In the genomic region with DNA sequence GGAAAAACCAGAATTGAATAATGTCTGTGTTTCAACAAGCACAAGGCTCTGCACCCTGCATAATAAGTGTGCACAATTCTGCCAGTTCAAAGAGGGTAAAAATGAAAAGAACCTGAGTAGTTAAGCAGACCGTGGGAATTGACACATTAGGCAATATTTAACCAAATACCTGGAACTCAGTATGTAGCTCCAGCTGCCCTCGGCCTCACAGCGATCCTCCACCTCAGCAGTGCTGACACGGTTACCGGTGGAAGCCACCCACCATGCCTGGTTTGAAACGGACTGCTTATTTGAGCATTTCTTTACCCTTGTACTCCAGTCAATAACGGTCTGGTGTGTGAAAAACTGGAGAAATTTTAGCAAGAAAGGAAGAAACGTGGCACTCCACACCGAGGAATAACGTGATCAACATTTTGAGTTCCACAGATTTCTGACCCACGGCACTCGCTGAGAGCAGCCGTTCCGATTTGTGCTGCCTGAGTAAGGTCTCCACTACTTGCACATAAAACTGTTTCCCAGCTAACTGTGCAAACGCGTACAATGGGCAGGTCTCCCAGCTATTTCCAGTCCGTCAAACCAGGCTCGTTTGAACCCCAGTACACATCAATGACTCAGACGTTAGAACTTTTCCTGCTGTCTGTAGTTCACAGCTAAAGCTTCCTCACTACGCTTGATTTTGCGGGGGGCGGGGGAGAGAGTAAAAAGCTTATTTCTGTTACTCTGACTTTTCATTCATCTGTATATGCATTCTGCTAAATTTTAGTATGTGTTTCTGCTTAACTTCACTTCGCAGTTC, we compare ENCODE assay signal across 8 mouse cellular contexts. TPM values are rescaled to one million over a fixed set of nuclear protein-coding genes. Genes with fewer than 3 reads are reported as not detected.
A peak's percentile ranks its signal among the peaks of the same experiment; 100 is the strongest.
DNase-seq lines count a peak whose midpoint lies in the region; ATAC-seq and TF ChIP-seq lines count a peak whose summit lies in the region.

No protein-coding gene starts in this region.

- peak overlapping the region; percentile 92 for H3K9ac ChIP-seq in heart, adult 2 months (ENCODE audit: low read depth, low read length)
- H3K9ac ChIP-seq in hindbrain, embryonic 16.5 days (ENCODE audit: low read depth, low read length): peak overlapping the region; percentile 74
- peak overlapping the region; percentile 75 for H3K9ac ChIP-seq in liver, embryonic 13.5 days

- H3K27ac ChIP-seq in heart, adult 2 months: peak overlapping the region; percentile 84; the same call in 1 of the 2 replicates
- H3K27ac ChIP-seq in cortical plate, adult 2 months (ENCODE audit: insufficient read depth, low read length): no peak overlapping the region
- no peak overlapping the region for H3K27ac ChIP-seq in hindbrain, embryonic 16.5 days (ENCODE audit: low read depth, low read length)
- H3K27ac ChIP-seq in liver, embryonic 13.5 days: peak overlapping the region; percentile 72

- WGBS in heart, adult 2 months: 10% methylated on average over 23 of the region's 23 CpGs
- 9% methylated on average over 23 of the region's 23 CpGs for WGBS in hindbrain, embryonic 16.5 days
- WGBS in liver, embryonic 13.5 days (ENCODE audit: insufficient replicate concordance): 10% methylated on average over 23 of the region's 23 CpGs

- H3K79me2 ChIP-seq in heart, adult 2 months (replicated peaks; ENCODE audit: control insufficient read depth, insufficient read depth, low read length): 0 out of 2 replicates have a peak, but pooled peaks cover 1% of the 10 kb centered on the region

- intact Hi-C loops in heart, adult 2 months (cut with DNase I): loop anchor here (5.0 kb wide), 1 partner anchor 70 kb away; a partner anchor contains a TSS
- intact Hi-C loops in heart, postnatal 25 days (cut with DNase I): no loop called here

- H3K27me3 ChIP-seq in heart, adult 2 months (ENCODE audit: control insufficient read depth, insufficient read depth, low read length): no peaks in the 10 kb centered on the region
- H3K27me3 ChIP-seq in hindbrain, embryonic 16.5 days (replicated peaks; ENCODE audit: control insufficient read depth, insufficient read depth, low read length): no peaks in the 10 kb centered on the region
- no peaks in the 10 kb centered on the region for H3K27me3 ChIP-seq in liver, embryonic 13.5 days
- H3K27me3 ChIP-seq in splenic B cell, adult 2 months (ENCODE audit: control insufficient read depth, insufficient read depth, low read length, poor library complexity, severe bottlenecking): no peaks in the 10 kb centered on the region

- TF ChIP-seq POLR2A in heart, adult 2 months (IDR thresholded peaks at IDR 0.05; ENCODE audit: insufficient read depth, low read depth, low read length): no peak
- no peak for TF ChIP-seq POLR2A in cortical plate, adult 2 months (IDR thresholded peaks at IDR 0.05; ENCODE audit: extremely low read depth, insufficient read depth, low read length)

- no peaks in the 10 kb centered on the region for H3K9me3 ChIP-seq in hindbrain, embryonic 16.5 days (ENCODE audit: control insufficient read depth, low read length)
- H3K9me3 ChIP-seq in liver, embryonic 13.5 days (replicated peaks): no peaks in the 10 kb centered on the region

- H3K4me1 ChIP-seq in heart, adult 2 months (ENCODE audit: control insufficient read depth, insufficient read depth, low read length): peaks cover 2% of the 10 kb centered on the region
- no peaks in the 10 kb centered on the region for H3K4me1 ChIP-seq in cortical plate, adult 2 months (ENCODE audit: control insufficient read depth, insufficient read depth, low read length)
- peaks cover 8% of the 10 kb centered on the region for H3K4me1 ChIP-seq in hindbrain, embryonic 16.5 days (ENCODE audit: control insufficient read depth, insufficient read depth, low read depth, low read length)
- H3K4me1 ChIP-seq in liver, embryonic 13.5 days (replicated peaks): peaks cover 33% of the 10 kb centered on the region

- DNase-seq in heart, adult 2 months: peak in 1 of 2 experiments; percentile 9
- DNase-seq in heart, postnatal 25 days (ENCODE audit: low spot score): no peak
- DNase-seq in CD4-positive, CD25-positive, alpha-beta regulatory T cell, adult 2 months (ENCODE audit: low read depth, low spot score): peak; percentile 49
- DNase-seq in liver, embryonic 13.5 days: no peak
- DNase-seq in splenic B cell, adult 2 months (ENCODE audit: low read depth, low spot score): peak; percentile 15
- DNase-seq in layer of hippocampus, adult 11-12 months (ENCODE audit: low spot score): no peak

- peak overlapping the region; percentile 64 for H3K4me3 ChIP-seq in heart, adult 2 months
- H3K4me3 ChIP-seq in cortical plate, adult 2 months (ENCODE audit: insufficient read depth, low read length): peak overlapping the region; percentile 82
- peak overlapping the region; percentile 70 for H3K4me3 ChIP-seq in hindbrain, embryonic 16.5 days (ENCODE audit: low read length)
- peak overlapping the region; percentile 71 for H3K4me3 ChIP-seq in liver, embryonic 13.5 days (replicated peaks)

- TF ChIP-seq EP300 in heart, adult 2 months (IDR thresholded peaks at IDR 0.05; ENCODE audit: insufficient read depth, low read depth, low read length): no peak

- no peak for ATAC-seq in hindbrain, embryonic 16.5 days
- no peak for ATAC-seq in liver, embryonic 13.5 days (ENCODE audit: low read depth)

- H3K36me3 ChIP-seq in heart, adult 2 months (ENCODE audit: control insufficient read depth, insufficient read depth, low read length): no peaks in the 10 kb centered on the region
- no peaks in the 10 kb centered on the region for H3K36me3 ChIP-seq in hindbrain, embryonic 16.5 days (ENCODE audit: control insufficient read depth, insufficient read depth, low read length)
- peaks cover 26% of the 10 kb centered on the region for H3K36me3 ChIP-seq in liver, embryonic 13.5 days
- H3K36me3 ChIP-seq in splenic B cell, adult 2 months (ENCODE audit: control insufficient read depth, insufficient read depth, low read length, poor library complexity, severe bottlenecking): no peaks in the 10 kb centered on the region

- no peak for TF ChIP-seq CTCF in heart, adult 2 months (IDR thresholded peaks at IDR 0.05)
- no peak for TF ChIP-seq CTCF in cortical plate, adult 2 months (IDR thresholded peaks at IDR 0.05; ENCODE audit: extremely low read depth, insufficient read depth, low read length)

- peak overlapping the region; percentile 73 for H3K4me2 ChIP-seq in hindbrain, embryonic 16.5 days (ENCODE audit: low read length)
- peak overlapping the region; percentile 97 for H3K4me2 ChIP-seq in liver, embryonic 13.5 days

RNA-seq across cellular contexts. Expression of a gene that starts 1.0 kb away (rescaled TPM):
- 10 to 100 TPM; 51.2 to 55.1 TPM for total RNA-seq in heart, adult 2 months (2021)
- polyA plus RNA-seq in heart, adult 2 months (2012; rRNA removed): 34.8 and 63.6 TPM in 2 replicates
- total RNA-seq in heart, postnatal 25 days (2021): 10 to 100 TPM; 47.1 to 50.5 TPM
- polyA plus RNA-seq in cortical plate, adult 2 months (2012; rRNA removed): 77.6 and 84.2 TPM in 2 replicates
- 105 and 119 TPM in 2 replicates for polyA plus RNA-seq in hindbrain, embryonic 16.5 days (2015; fragmentation: Nextera tagmentation; extraction: Ambion mirVana)
- 90.2 and 91.0 TPM in 2 replicates for polyA plus RNA-seq in liver, embryonic 13.5 days (2015; fragmentation: Nextera tagmentation; extraction: Ambion mirVana)

RNA-seq across cellular contexts. Expression of a gene that starts 13.6 kb away (rescaled TPM):
- total RNA-seq in heart, adult 2 months (2021): under 1 TPM; 0.44 to 0.68 TPM
- 0.35 and 0.41 TPM in 2 replicates for polyA plus RNA-seq in heart, adult 2 months (2012; rRNA removed)
- total RNA-seq in heart, postnatal 25 days (2021): under 1 TPM; 0.31 to 0.45 TPM
- polyA plus RNA-seq in cortical plate, adult 2 months (2012; rRNA removed): 7.2 and 7.3 TPM in 2 replicates
- polyA plus RNA-seq in hindbrain, embryonic 16.5 days (2015; fragmentation: Nextera tagmentation; extraction: Ambion mirVana): 7.8 and 8.0 TPM in 2 replicates
- polyA plus RNA-seq in liver, embryonic 13.5 days (2015; fragmentation: Nextera tagmentation; extraction: Ambion mirVana): 0.44 and 0.53 TPM in 2 replicates

RNA-seq across cellular contexts. Expression of a gene that starts 49.2 kb away (rescaled TPM):
- total RNA-seq in heart, adult 2 months (2021): 10 to 100 TPM; 14.4 to 16.5 TPM
- 9.3 and 14.5 TPM in 2 replicates for polyA plus RNA-seq in heart, adult 2 months (2012; rRNA removed)
- total RNA-seq in heart, postnatal 25 days (2021): 10 to 100 TPM; 13.4 to 14.3 TPM
- 40.2 and 40.6 TPM in 2 replicates for polyA plus RNA-seq in cortical plate, adult 2 months (2012; rRNA removed)
- 17.9 and 22.4 TPM in 2 replicates for polyA plus RNA-seq in hindbrain, embryonic 16.5 days (2015; fragmentation: Nextera tagmentation; extraction: Ambion mirVana)
- 4.6 and 5.2 TPM in 2 replicates for polyA plus RNA-seq in liver, embryonic 13.5 days (2015; fragmentation: Nextera tagmentation; extraction: Ambion mirVana)

Comparison
In these comparisons a context has a peak if more than half of its experiments do, and no peak if none do; other contexts are left out.
1. DNase-seq: peak in CD4-positive, CD25-positive, alpha-beta regulatory T cell, adult 2 months (single experiment) and splenic B cell, adult 2 months (single experiment); none in heart, postnatal 25 days (single experiment), liver, embryonic 13.5 days (single experiment) and layer of hippocampus, adult 11-12 months (single experiment).
2. H3K27ac ChIP-seq: peak in heart, adult 2 months (single experiment) and liver, embryonic 13.5 days (single experiment); none in cortical plate, adult 2 months (single experiment) and hindbrain, embryonic 16.5 days (single experiment).
3. Peak in every context shown above with its lines, with median percentiles within 50 percentile points of each other: H3K4me3 ChIP-seq and H3K9ac ChIP-seq.